Mouse (Mus musculus): ENCODE measurements at regions not wholly inside any gene's neighbourhood (a gene's known extent, or its start where the extent isn't known, plus 50 kb on each side); places are given as distances from the start of the nearest gene placed in this dataset.

DNA sequence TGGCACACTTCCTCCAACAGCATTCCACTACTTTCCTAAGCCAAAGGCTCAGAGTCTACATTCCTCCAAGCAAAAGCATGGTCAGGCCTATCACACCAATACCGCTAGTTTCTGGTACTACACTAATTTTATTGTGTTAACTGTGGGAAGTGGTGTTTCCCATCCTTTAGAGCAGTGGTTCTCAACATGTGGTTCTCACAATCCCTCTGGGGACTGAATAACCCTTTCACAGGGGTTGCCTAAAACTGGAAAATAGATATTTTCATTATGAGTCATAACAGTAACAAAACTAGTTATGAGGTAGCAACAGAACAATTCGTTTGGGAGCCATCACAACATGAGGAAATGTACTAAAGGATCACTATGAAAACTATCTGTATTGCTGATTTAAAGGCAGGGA lies 74.2 kb upstream of the Cp start:
- TF ChIP-seq POLR2A (IDR thresholded peaks at IDR 0.05; ENCODE audit: low read depth, low read length) = no peak
- TF ChIP-seq CTCF (IDR thresholded peaks at IDR 0.05; ENCODE audit: extremely low read depth, insufficient read depth, insufficient read length, insufficient replicate concordance) = no peak

Measured in spleen, adult 2 months (tissue).